Mouse (Mus musculus) neural tube, embryonic 13.5 days (tissue): ENCODE measurements at regions not wholly inside any gene's neighbourhood (a gene's known extent, or its start where the extent isn't known, plus 50 kb on each side); places are given as distances from the start of the nearest gene placed in this dataset.

Source experiments
- ATAC-seq: fragments of 200-750 bp; cut with Nextera tagmentation; 2 replicates; pipeline ENCODE4 v1.8.0; 2017; ENCODE audit warnings: low read depth, mild to moderate bottlenecking, moderate TSS enrichment, moderate library complexity
- H3K27ac ChIP-seq: fragments of 300-500 bp; sonication (generic); replicated peaks from 2 replicates; pipeline ENCODE4 v1.5.1; 2015; ENCODE audit warnings: moderate library complexity, mild to moderate bottlenecking, inconsistent platforms
- H3K27me3 ChIP-seq: fragments of 300-500 bp; sonication (generic); 2 replicates; pipeline ENCODE4 v1.6.1; 2015; ENCODE audit warnings: mild to moderate bottlenecking, inconsistent platforms
- H3K36me3 ChIP-seq: fragments of 300-500 bp; sonication (generic); 2 replicates; pipeline ENCODE4 v1.6.1; 2015; ENCODE audit warnings: mild to moderate bottlenecking, inconsistent platforms
- H3K4me1 ChIP-seq: fragments of 300-500 bp; sonication (generic); replicated peaks from 2 replicates; pipeline ENCODE4 v1.6.1; 2015; ENCODE audit warnings: inconsistent platforms
- H3K4me2 ChIP-seq: fragments of 300-500 bp; sonication (generic); 2 replicates; pipeline ENCODE4 v1.6.1; 2015; ENCODE audit warnings: inconsistent platforms, mild to moderate bottlenecking, moderate library complexity
- H3K4me3 ChIP-seq: fragments of 300-500 bp; sonication (generic); 2 replicates; pipeline ENCODE4 v1.5.1; 2015; ENCODE audit warnings: mild to moderate bottlenecking, inconsistent platforms
- H3K9ac ChIP-seq: fragments of 300-500 bp; sonication (generic); 2 replicates; pipeline ENCODE4 v1.6.1; 2015; ENCODE audit warnings: moderate library complexity, mild to moderate bottlenecking, inconsistent platforms
- H3K9me3 ChIP-seq: fragments of 300-500 bp; sonication (generic); 2 replicates; pipeline ENCODE4 v1.6.1; 2016; ENCODE audit warnings: inconsistent platforms
- WGBS: fragments of 180-500 bp; shearing (Covaris S2); methylation state at CpG from one replicate; pipeline ENCODE4 v1.1.7; 2015; 5-methylcytosine and 5-hydroxymethylcytosine counted together

DNA sequence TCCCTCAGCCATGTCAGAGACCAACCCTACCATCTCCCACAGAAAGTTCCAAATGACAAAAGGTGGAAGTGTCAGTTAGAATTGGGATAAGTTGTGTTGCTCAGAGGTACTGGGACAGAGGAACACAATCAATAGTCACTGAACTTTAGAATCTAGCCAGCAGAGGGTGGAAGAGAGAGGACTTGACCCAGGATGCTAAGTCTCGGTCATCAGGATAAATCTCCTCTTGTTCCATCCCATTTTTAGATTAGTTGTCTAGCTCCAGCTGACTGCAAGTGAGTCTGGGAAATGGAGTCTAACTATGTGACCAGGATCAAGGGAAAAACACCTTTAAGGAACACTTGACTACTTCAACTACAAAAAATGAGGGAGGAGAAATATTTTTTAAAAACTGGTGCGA is 91.5 kb downstream of the Fam84b start:
- Histone ChIP-seq H3K9me3 (no peaks in the 10 kb centered on the region), H3K27me3 (no peaks in the 10 kb centered on the region), H3K4me3 (no peak overlapping the region), H3K9ac (no peak overlapping the region), H3K27ac (no peak overlapping the region), H3K4me2 (no peak overlapping the region), H3K36me3 (no peaks in the 10 kb centered on the region), H3K4me1 (no peaks in the 10 kb centered on the region)
- ATAC-seq, result no peak
- 76% methylated on average over 2 of the region's 2 CpGs for WGBS

GRCm38 (mm10) chr15:60760015-60760437 is 93.6 kb downstream of the Fam84b start:
- no peak overlapping the region for H3K27ac ChIP-seq
- WGBS, result 38% methylated on average over 6 of the region's 6 CpGs
- H3K9me3 ChIP-seq, result no peaks in the 10 kb centered on the region
- H3K36me3 ChIP-seq, result no peaks in the 10 kb centered on the region
- H3K9ac ChIP-seq, result no peak overlapping the region
- H3K4me1 ChIP-seq, result no peaks in the 10 kb centered on the region
- H3K27me3 ChIP-seq, result no peaks in the 10 kb centered on the region
- H3K4me2 ChIP-seq, result no peak overlapping the region
- no peak overlapping the region for H3K4me3 ChIP-seq
- peak; percentile 47 for ATAC-seq

DNA sequence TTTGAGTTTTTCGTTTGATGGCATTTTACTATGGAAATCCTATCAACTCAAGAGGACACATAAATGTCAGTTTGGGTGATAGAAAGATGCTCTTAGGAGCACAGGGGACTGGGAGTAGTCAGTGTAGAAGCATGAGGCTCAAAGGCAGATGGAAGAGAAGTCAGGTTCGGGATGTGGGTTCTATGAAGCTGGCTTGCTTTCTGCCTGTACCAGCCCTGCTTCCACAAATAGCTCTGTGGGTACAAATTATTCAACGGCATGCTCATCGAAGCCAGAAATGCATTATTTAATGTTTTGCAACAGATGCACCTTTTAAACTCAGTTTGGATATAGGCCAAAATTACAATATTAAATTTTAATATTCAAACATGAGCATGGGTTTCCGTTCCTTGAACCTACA is 99.3 kb downstream of the Fam84b start:
- H3K4me1 ChIP-seq, result no peaks in the 10 kb centered on the region
- ATAC-seq, result no peak
- H3K36me3 ChIP-seq, result no peaks in the 10 kb centered on the region
- no peak overlapping the region for H3K4me2 ChIP-seq
- no peaks in the 10 kb centered on the region for H3K9me3 ChIP-seq
- H3K27me3 ChIP-seq, result no peaks in the 10 kb centered on the region
- no peak overlapping the region for H3K27ac ChIP-seq
- no peak overlapping the region for H3K4me3 ChIP-seq
- 88% methylated on average over 5 of the region's 5 CpGs for WGBS
- no peak overlapping the region for H3K9ac ChIP-seq

DNA sequence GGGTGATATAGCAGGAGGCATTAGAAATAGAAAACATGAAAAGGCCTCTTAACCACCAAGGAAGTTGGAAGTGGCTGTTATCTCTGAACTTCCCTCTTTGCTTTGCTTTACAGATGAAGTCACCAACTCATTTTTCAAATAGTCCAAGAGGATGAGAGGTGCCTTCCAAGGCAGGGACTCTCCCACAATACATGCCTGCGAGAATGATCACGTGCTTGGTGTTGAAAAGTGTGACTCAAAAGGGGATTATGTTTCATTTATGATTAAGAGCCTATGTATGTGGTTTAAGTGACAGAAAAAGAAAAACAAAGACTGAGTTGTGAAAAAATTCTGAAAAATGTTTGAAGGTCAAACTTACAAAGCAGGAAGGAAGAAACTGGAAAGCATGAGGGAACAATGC is 114.0 kb downstream of the Fam84b start:
- no peaks in the 10 kb centered on the region for H3K27me3 ChIP-seq
- 80% methylated on average over 2 of the region's 2 CpGs for WGBS
- H3K4me1 ChIP-seq, result no peaks in the 10 kb centered on the region
- no peak overlapping the region for H3K4me2 ChIP-seq
- no peaks in the 10 kb centered on the region for H3K9me3 ChIP-seq
- H3K9ac ChIP-seq, result no peak overlapping the region
- no peak overlapping the region for H3K4me3 ChIP-seq
- ATAC-seq, result no peak
- H3K36me3 ChIP-seq, result no peaks in the 10 kb centered on the region
- H3K27ac ChIP-seq, result no peak overlapping the region

- ATAC-seq, result no peak
- Histone ChIP-seq H3K9me3 (no peaks in the 10 kb centered on the region), H3K27ac (no peak overlapping the region), H3K4me3 (no peak overlapping the region), H3K4me2 (no peak overlapping the region), H3K36me3 (no peaks in the 10 kb centered on the region), H3K4me1 (no peaks in the 10 kb centered on the region), H3K9ac (no peak overlapping the region), H3K27me3 (no peaks in the 10 kb centered on the region)
- whole genome bisulfite sequencing, result 92% methylated on average over 3 of the region's 3 CpGs
These were observed 115.3 kb downstream of the Fam84b start for GRCm38 (mm10) chr15:60738258-60738657.

- peaks cover 10% of the 10 kb centered on the region for H3K4me1 ChIP-seq
These were observed 121.2 kb downstream of the Fam84b start for GRCm38 (mm10) chr15:60732416-60732815.

DNA sequence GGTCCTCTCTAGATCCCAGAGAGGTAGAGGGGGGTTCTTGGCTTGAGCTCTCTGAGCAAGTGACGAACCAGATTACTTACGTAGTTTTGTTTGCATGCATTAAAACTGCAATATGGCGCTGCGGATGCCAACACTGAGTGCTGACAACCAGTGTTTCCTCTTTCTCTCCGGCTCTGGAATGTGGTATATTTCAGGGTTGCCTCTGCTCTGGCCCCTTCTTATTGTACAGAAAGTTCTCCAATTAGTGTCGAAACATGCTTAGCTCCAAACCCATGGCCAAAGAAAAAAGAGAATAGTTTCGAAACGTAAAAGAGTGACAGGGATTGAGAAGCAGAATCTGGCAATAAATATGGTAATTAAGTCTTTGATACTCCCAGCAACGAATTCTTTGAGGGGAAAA is 124.8 kb downstream of the Fam84b start:
- Histone ChIP-seq H3K36me3 (no peaks in the 10 kb centered on the region), H3K27me3 (no peaks in the 10 kb centered on the region), H3K4me2 (0 out of 2 replicates have a peak overlapping the region, but pooled peaks have one; percentile 7), H3K9ac (no peak overlapping the region), H3K4me1 (peaks cover 10% of the 10 kb centered on the region), H3K4me3 (no peak overlapping the region), H3K9me3 (no peaks in the 10 kb centered on the region), H3K27ac (no peak overlapping the region)
- no peak for ATAC-seq
- WGBS, result 44% methylated on average over 9 of the region's 9 CpGs

More at GRCm38 (mm10) chr15:60732416-60732815, 121.2 kb downstream of the Fam84b start:
- H3K27ac ChIP-seq, result no peak overlapping the region
- no peak overlapping the region for H3K4me3 ChIP-seq
- no peak overlapping the region for H3K4me2 ChIP-seq
- H3K9me3 ChIP-seq, result no peaks in the 10 kb centered on the region
- H3K27me3 ChIP-seq, result no peaks in the 10 kb centered on the region
- H3K36me3 ChIP-seq, result no peaks in the 10 kb centered on the region
- ATAC-seq, result no peak
- no peak overlapping the region for H3K9ac ChIP-seq

DNA sequence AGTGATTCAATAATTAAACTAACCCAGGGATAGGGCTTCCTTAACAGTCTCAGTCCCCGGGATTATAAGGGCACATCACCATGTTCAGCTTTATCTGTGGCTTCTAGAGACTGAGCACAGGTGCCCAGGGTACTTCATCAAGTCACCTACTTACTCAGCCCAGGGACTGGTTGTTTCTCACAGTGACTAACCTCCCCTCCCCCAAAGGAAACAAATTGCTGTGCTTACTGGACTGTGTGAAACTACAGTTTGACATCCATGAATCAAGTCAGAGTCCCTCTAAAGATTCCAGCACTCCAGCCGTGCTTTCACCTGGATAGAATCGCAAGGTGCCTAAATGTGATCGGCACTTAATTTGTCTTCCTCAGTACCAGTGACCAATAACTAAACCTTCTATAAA is 125.2 kb downstream of the Fam84b start:
- Histone ChIP-seq H3K9me3 (no peaks in the 10 kb centered on the region), H3K4me2 (no peak overlapping the region), H3K36me3 (no peaks in the 10 kb centered on the region), H3K4me3 (no peak overlapping the region), H3K4me1 (peaks cover 10% of the 10 kb centered on the region), H3K27ac (no peak overlapping the region), H3K9ac (no peak overlapping the region), H3K27me3 (no peaks in the 10 kb centered on the region)
- 62% methylated on average over 4 of the region's 4 CpGs for WGBS
- ATAC-seq, result no peak

DNA sequence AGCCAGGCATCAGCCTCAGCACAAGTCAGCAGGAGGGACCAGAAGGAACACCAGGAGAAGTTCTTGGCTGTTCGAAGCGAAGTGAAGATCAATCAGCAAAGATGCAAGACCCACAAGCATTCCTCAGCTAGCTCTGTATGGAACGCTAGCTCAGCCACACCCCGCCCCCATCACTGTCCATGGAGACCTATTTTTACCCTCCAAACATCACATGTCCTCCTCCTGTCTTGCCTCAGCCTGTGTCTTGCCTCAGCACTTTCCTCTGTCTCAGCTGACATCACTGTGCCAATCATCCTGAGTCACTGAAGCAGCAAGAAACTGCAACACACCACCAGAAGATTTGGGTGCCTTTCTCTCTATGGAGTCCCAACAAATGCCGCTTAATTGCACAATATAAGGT is 134.2 kb downstream of the Fam84b start:
- Histone ChIP-seq H3K4me1 (no peaks in the 10 kb centered on the region), H3K36me3 (no peaks in the 10 kb centered on the region), H3K9ac (no peak overlapping the region), H3K4me2 (no peak overlapping the region), H3K27ac (no peak overlapping the region), H3K4me3 (no peak overlapping the region), H3K9me3 (no peaks in the 10 kb centered on the region), H3K27me3 (no peaks in the 10 kb centered on the region)
- whole genome bisulfite sequencing, result 88% methylated on average over 5 of the region's 5 CpGs
- no peak for ATAC-seq

GRCm38 (mm10) chr15:60708678-60709077 is 144.9 kb downstream of the Fam84b start:
- Histone ChIP-seq H3K9ac (no peak overlapping the region), H3K4me3 (no peak overlapping the region), H3K4me1 (peaks cover 4% of the 10 kb centered on the region), H3K27me3 (no peaks in the 10 kb centered on the region), H3K36me3 (no peaks in the 10 kb centered on the region), H3K4me2 (no peak overlapping the region), H3K9me3 (no peaks in the 10 kb centered on the region), H3K27ac (no peak overlapping the region)
- no peak for ATAC-seq

- ATAC-seq, result no peak
- Histone ChIP-seq H3K36me3 (no peaks in the 10 kb centered on the region), H3K9ac (no peak overlapping the region), H3K4me2 (no peak overlapping the region), H3K27me3 (no peaks in the 10 kb centered on the region), H3K9me3 (no peaks in the 10 kb centered on the region), H3K4me3 (no peak overlapping the region), H3K27ac (no peak overlapping the region), H3K4me1 (peaks cover 4% of the 10 kb centered on the region)
- 91% methylated on average over 4 of the region's 4 CpGs for WGBS
These were observed 147.6 kb downstream of the Fam84b start for GRCm38 (mm10) chr15:60706009-60706408.

DNA sequence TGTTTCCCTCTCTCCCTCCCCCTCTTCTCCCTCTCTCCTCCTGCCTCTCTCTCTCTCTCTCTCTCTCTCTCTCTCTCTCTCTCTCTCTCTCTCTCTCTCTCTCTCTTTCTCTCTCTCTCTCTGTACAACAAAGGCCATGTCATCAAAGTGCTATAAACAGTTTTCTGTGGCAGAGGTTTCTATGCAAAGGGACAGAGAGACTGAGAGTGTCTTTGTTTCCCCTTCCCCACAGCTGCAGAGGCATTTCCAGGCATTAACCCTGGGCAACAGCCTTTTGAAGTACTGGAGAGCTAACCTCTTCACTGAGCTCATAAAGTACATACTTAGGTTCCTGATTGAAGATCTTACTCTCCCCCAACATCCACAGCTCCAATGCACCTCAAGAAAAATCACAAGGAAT is 152.3 kb downstream of the Fam84b start:
- Histone ChIP-seq H3K27ac (no peak overlapping the region), H3K9ac (no peak overlapping the region), H3K36me3 (no peaks in the 10 kb centered on the region), H3K4me2 (no peak overlapping the region), H3K27me3 (no peaks in the 10 kb centered on the region), H3K4me3 (no peak overlapping the region), H3K4me1 (no peaks in the 10 kb centered on the region), H3K9me3 (no peaks in the 10 kb centered on the region)
- no peak for ATAC-seq

GRCm38 (mm10) chr15:60694746-60695145 is 158.8 kb downstream of the Fam84b start:
- WGBS, result 92% methylated on average over 3 of the region's 3 CpGs
- Histone ChIP-seq H3K9ac (no peak overlapping the region), H3K4me2 (no peak overlapping the region)

More at GRCm38 (mm10) chr15:60694746-60695145, 158.8 kb downstream of the Fam84b start:
- Histone ChIP-seq H3K9me3 (no peaks in the 10 kb centered on the region), H3K4me1 (no peaks in the 10 kb centered on the region), H3K27me3 (no peaks in the 10 kb centered on the region), H3K4me3 (no peak overlapping the region), H3K36me3 (no peaks in the 10 kb centered on the region), H3K27ac (no peak overlapping the region)
- ATAC-seq, result no peak
